Mouse (Mus musculus) heart, embryonic 11.5 days (tissue): ENCODE data around the gene Dazap2. TPM values are rescaled to one million over a fixed set of nuclear protein-coding genes. Genes with fewer than 3 reads are reported as not detected.

Experiments
- ATAC-seq: fragments of 200-750 bp; cut with Nextera tagmentation; replicated peaks from 2 replicates; pipeline ENCODE4 v1.8.0; 2017; ENCODE audit warnings: moderate library complexity; ENCODE audit not compliant: insufficient number of reproducible peaks, low FRiP score, low TSS enrichment
- H3K27ac ChIP-seq: fragments of 300-500 bp; sonication (generic); 2 replicates; pipeline ENCODE4 v1.5.1; 2014; ENCODE audit warnings: mild to moderate bottlenecking, low read depth, low read length
- H3K27me3 ChIP-seq: fragments of 300-500 bp; sonication (generic); 2 replicates; pipeline ENCODE4 v1.6.1; 2014; ENCODE audit warnings: mild to moderate bottlenecking, low read length, mixed read lengths; ENCODE audit not compliant: control insufficient read depth, insufficient read depth
- H3K36me3 ChIP-seq: fragments of 300-500 bp; sonication (generic); 2 replicates; pipeline ENCODE4 v1.6.1; 2014; ENCODE audit warnings: mild to moderate bottlenecking, low read length, moderate library complexity, mixed read lengths; ENCODE audit not compliant: control insufficient read depth, insufficient read depth
- H3K4me1 ChIP-seq: fragments of 300-500 bp; sonication (generic); 2 replicates; pipeline ENCODE4 v1.6.1; 2014; ENCODE audit warnings: low read length; ENCODE audit not compliant: control insufficient read depth, insufficient read depth
- H3K4me2 ChIP-seq: fragments of 300-500 bp; sonication (generic); 2 replicates; pipeline ENCODE4 v1.6.1; 2014; ENCODE audit warnings: mild to moderate bottlenecking, moderate library complexity
- H3K4me3 ChIP-seq: fragments of 300-500 bp; sonication (generic); 2 replicates; pipeline ENCODE4 v1.5.1; 2014; ENCODE audit warnings: low read depth, low read length
- H3K9ac ChIP-seq: fragments of 300-500 bp; sonication (generic); 2 replicates; pipeline ENCODE4 v1.6.1; 2014; ENCODE audit warnings: mild to moderate bottlenecking, low read depth, low read length, moderate library complexity
- H3K9me3 ChIP-seq: fragments of 300-500 bp; sonication (generic); replicated peaks from 2 replicates; pipeline ENCODE4 v1.6.1; 2016; ENCODE audit warnings: low read length; ENCODE audit not compliant: control insufficient read depth
- WGBS: fragments of 180-500 bp; shearing (Covaris S2); extraction: QIAGEN DNeasy Blood & Tissue Kit; methylation state at CpG from one replicate; pipeline ENCODE4 v1.1.7; 2014; ENCODE audit not compliant: insufficient replicate concordance; 5-methylcytosine and 5-hydroxymethylcytosine counted together
- microRNA-seq: library from miRNA; unstranded; fragments of <30 nt; microRNA quantifications from one replicate; pipeline ENCODE4, GENCODE M21; 2016; ENCODE audit warnings: borderline number of aligned reads
- polyA plus RNA-seq: library from polyadenylated mRNA; unstranded; fragments of >200 nt; fragmentation: Nextera tagmentation; extraction: Ambion mirVana; gene quantifications from 2 replicates; pipeline ENCODE4 v1.2.1, GENCODE M21; 2014

Dazap2 gene
- polyA plus RNA-seq, 1 experiment from 2014 or later, result 233 TPM

DNA sequence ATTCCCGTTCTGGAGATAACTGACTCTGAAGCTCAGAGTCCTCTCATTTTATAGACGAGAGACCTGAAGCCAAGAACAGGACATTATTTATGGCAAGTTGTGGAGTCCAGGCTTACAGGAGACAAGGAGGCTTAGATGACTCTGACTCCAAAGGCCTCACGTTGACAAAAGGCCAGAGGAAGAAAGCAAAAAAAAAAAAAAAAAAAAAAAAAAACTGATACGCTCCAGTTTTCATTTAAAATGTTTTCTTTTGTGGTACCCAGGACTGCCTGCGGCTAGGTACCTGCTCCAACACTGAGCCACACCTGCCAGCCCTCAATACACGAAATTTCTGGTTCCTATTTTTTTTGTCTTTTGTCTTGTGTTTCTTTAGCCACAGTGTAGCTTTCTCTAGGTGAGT is 52.3 kb downstream of the Dazap2 start:
- no peak for ATAC-seq
- Histone ChIP-seq H3K9ac (no peak overlapping the region), H3K36me3 (no peaks in the 10 kb centered on the region), H3K27me3 (no peaks in the 10 kb centered on the region; the same call in 1 of the 2 replicates), H3K4me1 (peaks cover 11% of the 10 kb centered on the region; the same call in 1 of the 2 replicates), H3K9me3 (no peaks in the 10 kb centered on the region), H3K4me3 (no peak overlapping the region), H3K27ac (no peak overlapping the region), H3K4me2 (no peak overlapping the region)
- WGBS, result 50% methylated on average over 6 of the region's 6 CpGs

GRCm38 (mm10) chr15:100667871-100668545 is 52.9 kb downstream of the Dazap2 start:
- H3K27ac ChIP-seq, result no peak overlapping the region
- H3K9ac ChIP-seq, result no peak overlapping the region
- peaks cover 11% of the 10 kb centered on the region; the same call in 1 of the 2 replicates for H3K4me1 ChIP-seq
- H3K9me3 ChIP-seq, result no peaks in the 10 kb centered on the region
- no peaks in the 10 kb centered on the region; the same call in 1 of the 2 replicates for H3K27me3 ChIP-seq
- ATAC-seq, result no peak
- H3K36me3 ChIP-seq, result no peaks in the 10 kb centered on the region
- H3K4me3 ChIP-seq, result no peak overlapping the region
- WGBS, result 65% methylated on average over 5 of the region's 5 CpGs
- no peak overlapping the region for H3K4me2 ChIP-seq

DNA sequence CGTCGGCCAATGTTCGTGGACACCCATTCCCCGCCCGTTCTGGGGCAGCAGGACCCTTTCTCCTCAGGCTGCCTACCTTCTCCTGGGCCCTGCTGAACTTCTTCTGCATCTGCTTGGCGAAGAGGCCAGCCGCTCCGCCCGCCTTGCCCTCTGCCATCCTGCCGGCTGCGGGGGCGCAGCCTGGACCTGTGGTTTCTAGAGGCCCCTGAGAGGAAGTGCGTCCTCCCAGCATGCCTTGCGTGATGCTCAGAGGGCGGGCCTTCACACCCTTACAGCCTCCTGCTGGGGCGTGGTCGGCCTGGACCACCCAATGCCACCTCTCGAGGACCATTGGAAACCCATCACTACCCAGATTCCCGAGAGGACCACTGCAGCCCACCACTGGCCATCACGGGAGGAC is 54.2 kb downstream of the Dazap2 start, which contains the start of gene Bin2:
Gene Bin2 (minus strand): TSS at position 217 of the 400 bp plus-strand sequence.
- H3K27ac ChIP-seq, result no peak within 1 kb of the TSS
- H3K9me3 ChIP-seq, result no peaks in the 10 kb centered on the region
- no peak within 1 kb of the TSS for H3K4me2 ChIP-seq
- H3K27me3 ChIP-seq, result no peaks in the 10 kb centered on the region
- H3K36me3 ChIP-seq, result no peaks in the 10 kb centered on the region
- 83% methylated on average over 20 of the region's 20 CpGs for WGBS
- H3K9ac ChIP-seq, result no peak within 1 kb of the TSS
- H3K4me3 ChIP-seq, result no peak within 1 kb of the TSS
- peaks cover 23% of the 10 kb centered on the region for H3K4me1 ChIP-seq
- no peak for ATAC-seq

DNA sequence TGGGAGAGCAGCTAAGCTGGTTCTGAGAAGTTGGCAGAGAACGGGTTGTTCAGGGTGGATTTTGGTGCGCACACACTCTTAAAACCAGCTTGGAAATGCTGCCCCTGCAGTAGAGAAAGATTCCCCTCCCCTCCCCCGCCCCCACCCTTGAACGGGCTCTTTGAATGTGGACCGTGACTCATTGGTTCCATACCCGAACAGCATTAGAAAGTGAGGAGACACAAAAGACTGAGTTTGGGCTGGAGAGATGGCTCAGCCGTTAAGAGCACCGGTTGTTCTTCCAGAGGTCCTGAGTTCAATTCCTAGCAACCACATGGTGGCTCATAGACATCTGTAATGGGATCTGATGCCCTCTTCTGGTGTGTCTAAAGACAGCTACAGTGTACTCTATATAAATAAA is 54.9 kb downstream of the Dazap2 start:
- no peak overlapping the region for H3K9ac ChIP-seq
- no peak overlapping the region for H3K4me2 ChIP-seq
- no peaks in the 10 kb centered on the region for H3K36me3 ChIP-seq
- no peaks in the 10 kb centered on the region for H3K27me3 ChIP-seq
- H3K4me1 ChIP-seq, result peaks cover 27% of the 10 kb centered on the region
- ATAC-seq, result no peak
- 71% methylated on average over 8 of the region's 8 CpGs for WGBS
- H3K9me3 ChIP-seq, result no peaks in the 10 kb centered on the region
- H3K27ac ChIP-seq, result no peak overlapping the region
- H3K4me3 ChIP-seq, result no peak overlapping the region

Small RNA genes within 50 kb of the gene (microRNA-seq; reads per million reads assigned to microRNA genes)
- gene Mir6961, result not detected

Other genes starting within 250 kb of the Dazap2 start
- not detected in 2 replicates for gene Gm5475, start 193.2 kb upstream of the Dazap2 start, polyA plus RNA-seq
- gene Slc11a2, start 190.3 kb upstream of the Dazap2 start, polyA plus RNA-seq, result 14.9 and 15.5 TPM in 2 replicates
- gene Letmd1, start 146.3 kb upstream of the Dazap2 start, polyA plus RNA-seq, result 19.0 and 19.3 TPM in 2 replicates
- gene Csrnp2, start 119.9 kb upstream of the Dazap2 start, polyA plus RNA-seq, result 9.4 and 10.2 TPM in 2 replicates
- gene Tfcp2, start 63.3 kb upstream of the Dazap2 start, polyA plus RNA-seq, result 15.4 and 18.9 TPM in 2 replicates
- gene Pou6f1, start 15.4 kb upstream of the Dazap2 start, polyA plus RNA-seq, result 2.3 and 3.1 TPM in 2 replicates
- gene Smagp, start 21.6 kb downstream of the Dazap2 start, polyA plus RNA-seq, result 12.2 and 15.3 TPM in 2 replicates
- gene Bin2, start 54.2 kb downstream of the Dazap2 start, polyA plus RNA-seq, result 6.3 and 6.6 TPM in 2 replicates
- 1.6 and 2.2 TPM in 2 replicates for gene Cela1, start 72.6 kb downstream of the Dazap2 start, polyA plus RNA-seq
- gene Galnt6, start 114.0 kb downstream of the Dazap2 start, polyA plus RNA-seq, result 0.11 and 0.17 TPM in 2 replicates
- 1.9 and 2.0 TPM in 2 replicates for gene Slc4a8, start 146.4 kb downstream of the Dazap2 start, polyA plus RNA-seq